Mouse (Mus musculus) cerebellum, adult 11-12 months (tissue): ENCODE measurements around the gene Il2rg.

ENCODE experiments used
- DNase-seq: peaks from one replicate; pipeline ENCODE4 v3.0.0; 2022

The Il2rg gene

GRCm38 (mm10) chrX:101260441-101261325 lies 7.4 kb downstream of the Il2rg start:
- no peak for DNase-seq

GRCm38 (mm10) chrX:101256603-101257002 lies 11.5 kb downstream of the Il2rg start:
- no peak for DNase-seq

- peak; percentile 26 for DNase-seq
Observed at GRCm38 (mm10) chrX:101254740-101255139, 13.3 kb downstream of the Il2rg start.

GRCm38 (mm10) chrX:101253952-101254729 lies 13.9 kb downstream of the Il2rg start, which contains the start of gene Foxo4:
Gene Foxo4, plus strand, starts transcription at chrX:101254528.
- peak; percentile 87 for DNase-seq

GRCm38 (mm10) chrX:101245011-101245410 lies 23.0 kb downstream of the Il2rg start:
- no peak for DNase-seq

DNA sequence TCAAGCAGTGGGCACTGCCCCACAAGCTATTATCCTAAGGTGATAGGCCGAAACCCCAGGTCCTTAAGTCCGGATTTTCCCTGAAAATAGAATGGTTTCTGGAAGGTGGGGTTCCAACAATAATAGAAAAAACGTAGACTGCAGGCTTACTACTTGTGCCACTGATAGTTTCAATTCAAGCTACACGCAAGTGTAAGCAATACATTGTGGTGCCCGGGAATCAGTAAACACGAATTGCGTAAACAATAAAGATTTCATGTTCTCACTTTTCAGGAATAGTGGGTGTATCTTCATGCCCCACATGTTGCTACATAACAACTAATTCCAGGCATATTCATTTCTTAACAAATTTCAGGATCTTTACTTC lies 45.3 kb downstream of the Il2rg start:
- no peak for DNase-seq

DNA sequence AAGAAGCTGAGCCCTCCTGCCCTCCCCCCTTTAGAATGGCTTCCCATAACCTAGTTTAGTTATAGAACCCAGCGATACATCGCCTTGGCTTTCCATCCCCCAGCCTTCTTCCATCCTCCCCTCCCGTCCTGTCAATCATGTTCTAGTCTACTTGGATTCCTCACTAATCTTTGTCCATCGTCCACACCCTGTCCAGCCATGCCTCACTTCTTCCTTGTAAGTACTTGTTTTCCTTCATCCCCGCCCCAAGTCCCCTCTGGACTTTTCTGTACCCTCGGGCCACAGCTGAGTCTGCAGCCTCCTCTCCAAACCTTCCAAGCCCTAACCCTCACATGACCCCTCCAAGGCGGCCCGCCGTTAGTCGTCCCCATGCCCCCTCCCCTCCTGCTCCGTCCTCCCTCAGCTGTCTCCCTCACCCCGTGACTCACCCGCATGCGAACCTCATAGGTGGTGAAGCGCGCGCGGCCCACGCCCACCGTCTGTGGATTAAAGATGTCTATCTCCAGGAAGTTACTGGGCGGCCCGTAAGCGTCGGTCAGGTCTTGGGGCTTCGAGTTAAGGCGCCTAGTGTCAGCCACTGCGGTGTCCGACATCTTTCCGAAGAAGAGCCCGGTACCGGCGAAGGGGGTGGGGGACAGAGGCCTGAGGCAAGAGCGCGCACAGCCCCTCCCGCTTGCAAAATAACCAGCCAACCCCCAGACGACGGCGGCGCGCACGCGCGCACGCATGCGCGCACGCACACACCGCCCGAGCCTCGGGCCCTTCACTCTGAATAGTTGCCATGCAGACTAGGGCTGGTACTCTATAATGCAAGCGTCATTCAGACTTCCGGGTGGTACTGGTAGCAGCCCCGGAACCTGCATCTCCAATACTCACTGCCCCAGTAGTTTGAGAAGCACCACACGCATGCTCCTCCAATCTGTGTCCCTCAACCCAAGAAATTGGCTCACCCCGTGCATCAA lies 45.9 kb downstream of the Il2rg start, which contains the start of gene Snx12:
Snx12 (minus strand) TSS at position 730 of the 962 bp plus-strand sequence.
- DNase-seq, result peak; percentile 93
